Mouse (Mus musculus) forebrain, embryonic 15.5 days (tissue): ENCODE data around the gene Nfya. TPM values are rescaled to one million over a fixed set of nuclear protein-coding genes. Genes with fewer than 3 reads are reported as not detected.
"Not testable (repeated sequence)": the region's sequence is repeated elsewhere in the genome, so short reads cannot be mapped to it uniquely, and the experiment has no call there.

Experiments used
- ATAC-seq: fragments of 200-750 bp; cut with Nextera tagmentation; replicated peaks from 2 replicates; pipeline ENCODE4 v1.8.0; 2017; ENCODE audit warnings: mild to moderate bottlenecking, moderate TSS enrichment, moderate library complexity
- H3K27ac ChIP-seq: fragments of 300-500 bp; sonication (generic); replicated peaks from 2 replicates; pipeline ENCODE4 v1.5.1; 2015; ENCODE audit warnings: mild to moderate bottlenecking, inconsistent platforms
- H3K27me3 ChIP-seq: fragments of 300-500 bp; sonication (generic); 2 replicates; pipeline ENCODE4 v1.6.1; 2015; ENCODE audit warnings: inconsistent platforms
- H3K36me3 ChIP-seq: fragments of 300-500 bp; sonication (generic); 2 replicates; pipeline ENCODE4 v1.6.1; 2015; ENCODE audit warnings: mild to moderate bottlenecking, inconsistent platforms
- H3K4me1 ChIP-seq: fragments of 300-500 bp; sonication (generic); 2 replicates; pipeline ENCODE4 v1.6.1; 2015; ENCODE audit warnings: inconsistent platforms
- H3K4me2 ChIP-seq: fragments of 300-500 bp; sonication (generic); replicated peaks from 2 replicates; pipeline ENCODE4 v1.6.1; 2015; ENCODE audit warnings: mild to moderate bottlenecking, inconsistent platforms
- H3K4me3 ChIP-seq: fragments of 300-500 bp; sonication (generic); 2 replicates; pipeline ENCODE4 v1.5.1; 2015; ENCODE audit warnings: mild to moderate bottlenecking, inconsistent platforms
- H3K9ac ChIP-seq: fragments of 300-500 bp; sonication (generic); replicated peaks from 2 replicates; pipeline ENCODE4 v1.6.1; 2015; ENCODE audit warnings: mild to moderate bottlenecking, inconsistent platforms
- H3K9me3 ChIP-seq: fragments of 300-500 bp; sonication (generic); 2 replicates; pipeline ENCODE4 v1.6.1; 2016; ENCODE audit warnings: inconsistent platforms
- WGBS: fragments of 180-500 bp; shearing (Covaris S2); methylation state at CpG from one replicate; pipeline ENCODE4 v1.1.7; 2015; ENCODE audit warnings: mixed read lengths; 5-methylcytosine and 5-hydroxymethylcytosine counted together
- polyA plus RNA-seq: library from polyadenylated mRNA; unstranded; fragments of >200 nt; fragmentation: Nextera tagmentation; extraction: Ambion mirVana; gene quantifications from 2 replicates; pipeline ENCODE4 v1.2.1, GENCODE M21; 2015

Gene Nfya
- polyA plus RNA-seq, 1 experiment from 2014 or later: 17.6 TPM

- not testable (repeated sequence) for H3K4me2 ChIP-seq, H3K27me3 ChIP-seq, ATAC-seq, H3K9me3 ChIP-seq, H3K4me3 ChIP-seq, H3K4me1 ChIP-seq, H3K36me3 ChIP-seq, H3K9ac ChIP-seq, H3K27ac ChIP-seq
- WGBS: 58% methylated on average over 7 of the region's 7 CpGs
These were observed 56.7 kb downstream of the Nfya start for GRCm38 (mm10) chr17:48352976-48353375.

GRCm38 (mm10) chr17:48350681-48351193 is 59.0 kb downstream of the Nfya start:
- Histone ChIP-seq H3K36me3 (no peaks in the 10 kb centered on the region), H3K27me3 (no peaks in the 10 kb centered on the region), H3K9ac (no peak overlapping the region), H3K9me3 (no peaks in the 10 kb centered on the region), H3K4me1 (no peaks in the 10 kb centered on the region), H3K4me3 (no peak overlapping the region), H3K4me2 (no peak overlapping the region), H3K27ac (no peak overlapping the region)
- ATAC-seq: no peak
- 75% methylated on average over 5 of the region's 5 CpGs for WGBS

GRCm38 (mm10) chr17:48347287-48347686 is 62.4 kb downstream of the Nfya start:
- no peak overlapping the region for H3K4me3 ChIP-seq
- H3K9me3 ChIP-seq: no peaks in the 10 kb centered on the region
- H3K27ac ChIP-seq: no peak overlapping the region
- H3K4me1 ChIP-seq: no peaks in the 10 kb centered on the region
- no peak overlapping the region for H3K4me2 ChIP-seq
- no peak for ATAC-seq
- no peaks in the 10 kb centered on the region for H3K36me3 ChIP-seq
- WGBS: 84% methylated on average over 2 of the region's 2 CpGs
- no peaks in the 10 kb centered on the region for H3K27me3 ChIP-seq
- H3K9ac ChIP-seq: no peak overlapping the region

- Histone ChIP-seq H3K9ac (no peak overlapping the region), H3K27ac (no peak overlapping the region), H3K9me3 (no peaks in the 10 kb centered on the region), H3K4me3 (no peak overlapping the region), H3K4me1 (no peaks in the 10 kb centered on the region), H3K36me3 (no peaks in the 10 kb centered on the region), H3K27me3 (no peaks in the 10 kb centered on the region), H3K4me2 (no peak overlapping the region)
- ATAC-seq: no peak
- WGBS: 64% methylated on average over 4 of the region's 4 CpGs
These were observed 62.9 kb downstream of the Nfya start for GRCm38 (mm10) chr17:48346834-48347233.

- H3K9ac ChIP-seq: no peak within 1 kb of the TSS
- no peaks in the 10 kb centered on the region for H3K27me3 ChIP-seq
- ATAC-seq: no peak
- 84% methylated on average over 5 of the region's 5 CpGs for WGBS
- H3K4me1 ChIP-seq: no peaks in the 10 kb centered on the region
- H3K4me2 ChIP-seq: no peak within 1 kb of the TSS
- no peaks in the 10 kb centered on the region for H3K9me3 ChIP-seq
- no peak within 1 kb of the TSS for H3K4me3 ChIP-seq
- H3K36me3 ChIP-seq: no peaks in the 10 kb centered on the region
- H3K27ac ChIP-seq: no peak within 1 kb of the TSS
These were observed 63.5 kb downstream of the Nfya start, which contains the start of gene Trem2 for GRCm38 (mm10) chr17:48346231-48346630. Gene Trem2, plus strand, starts transcription at chr17:48346401.

GRCm38 (mm10) chr17:48345824-48346223 is 63.9 kb downstream of the Nfya start:
- no peak overlapping the region for H3K27ac ChIP-seq

GRCm38 (mm10) chr17:48343065-48343464 is 66.6 kb downstream of the Nfya start:
- 95% methylated on average over 2 of the region's 2 CpGs for WGBS
- no peaks in the 10 kb centered on the region for H3K27me3 ChIP-seq
- ATAC-seq: no peak
- no peak overlapping the region for H3K4me3 ChIP-seq
- no peaks in the 10 kb centered on the region for H3K36me3 ChIP-seq
- no peak overlapping the region for H3K9ac ChIP-seq
- no peaks in the 10 kb centered on the region for H3K9me3 ChIP-seq
- H3K4me2 ChIP-seq: no peak overlapping the region
- no peaks in the 10 kb centered on the region for H3K4me1 ChIP-seq
- H3K27ac ChIP-seq: no peak overlapping the region

More at GRCm38 (mm10) chr17:48345824-48346223, 63.9 kb downstream of the Nfya start:
- no peak overlapping the region for H3K9ac ChIP-seq
- ATAC-seq: no peak
- no peak overlapping the region for H3K4me2 ChIP-seq
- 87% methylated on average over 4 of the region's 4 CpGs for WGBS
- H3K9me3 ChIP-seq: no peaks in the 10 kb centered on the region
- no peaks in the 10 kb centered on the region for H3K27me3 ChIP-seq
- H3K36me3 ChIP-seq: no peaks in the 10 kb centered on the region
- no peak overlapping the region for H3K4me3 ChIP-seq
- no peaks in the 10 kb centered on the region for H3K4me1 ChIP-seq

GRCm38 (mm10) chr17:48341947-48342346 is 67.8 kb downstream of the Nfya start:
- Histone ChIP-seq H3K4me2 (no peak overlapping the region), H3K4me1 (no peaks in the 10 kb centered on the region), H3K9me3 (no peaks in the 10 kb centered on the region), H3K9ac (no peak overlapping the region), H3K27ac (no peak overlapping the region), H3K36me3 (no peaks in the 10 kb centered on the region), H3K27me3 (no peaks in the 10 kb centered on the region), H3K4me3 (no peak overlapping the region)
- ATAC-seq: no peak
- 76% methylated on average over 3 of the region's 3 CpGs for WGBS

GRCm38 (mm10) chr17:48340267-48340666 is 69.4 kb downstream of the Nfya start:
- no peaks in the 10 kb centered on the region for H3K9me3 ChIP-seq
- no peak overlapping the region for H3K9ac ChIP-seq
- no peak overlapping the region for H3K4me3 ChIP-seq
- WGBS: 90% methylated on average over 1 of the region's 1 CpGs
- H3K36me3 ChIP-seq: no peaks in the 10 kb centered on the region
- no peak overlapping the region for H3K27ac ChIP-seq
- no peaks in the 10 kb centered on the region for H3K27me3 ChIP-seq
- H3K4me2 ChIP-seq: no peak overlapping the region
- no peaks in the 10 kb centered on the region for H3K4me1 ChIP-seq
- ATAC-seq: no peak

Other genes with a start within 250 kb of the Nfya start
- gene A530064D06Rik, start 242.6 kb downstream of the Nfya start, polyA plus RNA-seq: not detected in 2 replicates
- not detected in 2 replicates for gene Trem1, start 177.1 kb downstream of the Nfya start, polyA plus RNA-seq
- gene Trem3, start 162.1 kb downstream of the Nfya start, polyA plus RNA-seq: not detected in 2 replicates
- gene Treml4, start 145.6 kb downstream of the Nfya start, polyA plus RNA-seq: 0.10 TPM in 1 of 2 replicates, not detected in the other
- gene Treml2, start 110.4 kb downstream of the Nfya start, polyA plus RNA-seq: 0.08 TPM in 1 of 2 replicates, not detected in the other
- gene B430306N03Rik, start 93.8 kb downstream of the Nfya start, polyA plus RNA-seq: 0.09 TPM in 1 of 2 replicates, not detected in the other
- gene Trem2, start 63.5 kb downstream of the Nfya start, polyA plus RNA-seq: 3.9 and 4.1 TPM in 2 replicates
- 0.46 and 0.55 TPM in 2 replicates for gene Treml1, start 50.0 kb downstream of the Nfya start, polyA plus RNA-seq
- gene Oard1, start 108 bp upstream of the Nfya start, polyA plus RNA-seq: 59.0 and 60.7 TPM in 2 replicates
- gene Apobec2, start 23.0 kb upstream of the Nfya start, polyA plus RNA-seq: 0.19 and 0.73 TPM in 2 replicates
- gene Tspo2, start 41.6 kb upstream of the Nfya start, polyA plus RNA-seq: 2.3 and 2.8 TPM in 2 replicates
- 0.17 and 0.24 TPM in 2 replicates for gene Unc5cl, start 45.0 kb upstream of the Nfya start, polyA plus RNA-seq